25 mouse cellular contexts compared by ENCODE assay signal in genomic region chr2:46368882-46369281, GRCm38 (mm10).
"Had no signal": no experiment of that assay in that cellular context is flagged by ENCODE, and none has a peak within 500 bp of the region (broad histone marks: within the 10 kb centered on the region; RNA-seq: fewer than 3 reads in every experiment).

No protein-coding gene starts in this region.

- H3K4me3 ChIP-seq: embryonic facial prominence, embryonic 10.5 days; embryonic facial prominence, embryonic 12.5 days; embryonic facial prominence, embryonic 13.5 days; embryonic facial prominence, embryonic 15.5 days; erythroblast, embryonic 14.5 days; forebrain, embryonic 10.5 days; forebrain, embryonic 12.5 days; forebrain, embryonic 13.5 days; forebrain, embryonic 15.5 days; gastrocnemius, adult 2 months; heart, adult 2 months; heart, embryonic 10.5 days had no signal

- H3K9ac ChIP-seq: embryonic facial prominence, embryonic 12.5 days; embryonic facial prominence, embryonic 13.5 days; embryonic facial prominence, embryonic 15.5 days; forebrain, embryonic 12.5 days; forebrain, embryonic 13.5 days; forebrain, embryonic 15.5 days; forebrain, postnatal 0 days had no signal

- H3K27ac ChIP-seq: embryonic facial prominence, embryonic 10.5 days; embryonic facial prominence, embryonic 12.5 days; embryonic facial prominence, embryonic 13.5 days; embryonic facial prominence, embryonic 15.5 days; forebrain, embryonic 10.5 days; forebrain, embryonic 12.5 days; forebrain, embryonic 13.5 days; forebrain, embryonic 15.5 days; gastrocnemius, adult 2 months; heart, adult 2 months; heart, embryonic 10.5 days had no signal

- H3K9me3 ChIP-seq: embryonic facial prominence, embryonic 10.5 days; embryonic facial prominence, embryonic 12.5 days; embryonic facial prominence, embryonic 13.5 days; embryonic facial prominence, embryonic 15.5 days; forebrain, embryonic 10.5 days; forebrain, embryonic 12.5 days; forebrain, embryonic 13.5 days; forebrain, embryonic 15.5 days; heart, embryonic 10.5 days had no signal

- DNase-seq: cerebellum, adult 9-11 months; cerebellum, postnatal 10 days; cerebellum, postnatal 14 days; cerebellum, postnatal 25 days; cerebellum, postnatal 36 days; embryo, embryonic 11 days; forebrain, postnatal 0 days; gastrocnemius, adult 2 months; gastrocnemius, postnatal 10 days; gastrocnemius, postnatal 14 days; gastrocnemius, postnatal 25 days; gastrocnemius, postnatal 36 days; heart, adult 11 months; heart, adult 18-20 months; heart, adult 2 months had no signal

- H3K4me1 ChIP-seq: embryonic facial prominence, embryonic 10.5 days; embryonic facial prominence, embryonic 12.5 days; embryonic facial prominence, embryonic 13.5 days; embryonic facial prominence, embryonic 15.5 days; forebrain, embryonic 10.5 days; forebrain, embryonic 12.5 days; forebrain, embryonic 13.5 days; forebrain, embryonic 15.5 days; heart, embryonic 10.5 days had no signal

- H3K27me3 ChIP-seq: embryonic facial prominence, embryonic 12.5 days; embryonic facial prominence, embryonic 13.5 days; embryonic facial prominence, embryonic 15.5 days; forebrain, embryonic 12.5 days; forebrain, embryonic 13.5 days; forebrain, embryonic 15.5 days had no signal

- H3K36me3 ChIP-seq: embryonic facial prominence, embryonic 10.5 days; embryonic facial prominence, embryonic 12.5 days; embryonic facial prominence, embryonic 13.5 days; embryonic facial prominence, embryonic 15.5 days; forebrain, embryonic 10.5 days; forebrain, embryonic 12.5 days; forebrain, embryonic 15.5 days; heart, embryonic 10.5 days had no signal

- H3K4me2 ChIP-seq: embryonic facial prominence, embryonic 12.5 days; embryonic facial prominence, embryonic 13.5 days; embryonic facial prominence, embryonic 15.5 days; forebrain, embryonic 12.5 days; forebrain, embryonic 13.5 days; forebrain, embryonic 15.5 days had no signal
